Mouse (Mus musculus): ENCODE results near the gene H2-T24. TPM values are rescaled to one million over a fixed set of nuclear protein-coding genes. Genes with fewer than 3 reads are reported as not detected.

Gene H2-T24
- polyA plus RNA-seq, 1 experiment from 2014 or later = 3.9 TPM

DNA sequence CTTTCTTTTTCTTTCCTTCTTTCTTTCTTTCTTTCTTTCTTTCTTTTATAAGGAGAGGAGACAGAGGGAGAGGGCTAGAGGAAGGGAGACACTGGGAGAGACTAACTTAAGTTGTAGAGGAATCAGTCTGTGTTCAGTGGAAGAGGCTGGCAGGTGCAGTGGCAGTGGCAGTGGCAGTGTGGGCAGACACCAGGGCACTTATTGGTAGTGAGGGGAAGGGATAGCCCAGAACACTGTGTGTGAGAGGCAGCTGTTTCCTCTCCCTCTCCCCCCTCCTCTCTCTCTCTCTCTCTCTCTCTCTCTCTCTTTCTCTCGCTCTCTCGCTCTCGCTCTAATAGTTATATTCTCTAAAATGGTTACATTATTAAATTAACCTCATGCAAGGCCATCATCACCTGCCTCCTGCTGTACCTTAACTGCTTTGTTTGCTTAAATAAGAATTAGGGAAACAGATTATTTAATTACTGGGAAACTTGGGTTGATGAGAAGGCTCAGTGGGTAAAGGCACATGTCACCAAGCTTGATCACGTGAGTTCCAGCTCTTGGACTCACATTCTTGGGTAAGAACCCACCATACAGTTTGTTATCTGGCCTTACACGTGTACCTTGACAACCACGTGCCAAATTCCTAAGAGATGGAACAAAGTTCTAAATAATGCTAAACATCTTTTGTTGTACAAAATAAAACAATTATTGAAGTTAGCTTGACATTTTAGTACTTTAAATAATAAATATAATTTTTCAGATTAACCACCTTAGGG is 21.6 kb downstream of the H2-T24 start:
- Histone ChIP-seq H3K27ac (no peak overlapping the region), H3K9me3 (no peaks in the 10 kb centered on the region), H3K4me3 (no peak overlapping the region), H3K9ac (no peak overlapping the region), H3K4me1 (peaks cover 19% of the 10 kb centered on the region), H3K36me3 (no peaks in the 10 kb centered on the region), H3K27me3 (no peaks in the 10 kb centered on the region), H3K4me2 (no peak overlapping the region)
- ATAC-seq (ENCODE audit: insufficient number of reproducible peaks, insufficient read depth, low FRiP score, low TSS enrichment, low read depth) = no peak
- WGBS = 86% methylated on average over 6 of the region's 6 CpGs

DNA sequence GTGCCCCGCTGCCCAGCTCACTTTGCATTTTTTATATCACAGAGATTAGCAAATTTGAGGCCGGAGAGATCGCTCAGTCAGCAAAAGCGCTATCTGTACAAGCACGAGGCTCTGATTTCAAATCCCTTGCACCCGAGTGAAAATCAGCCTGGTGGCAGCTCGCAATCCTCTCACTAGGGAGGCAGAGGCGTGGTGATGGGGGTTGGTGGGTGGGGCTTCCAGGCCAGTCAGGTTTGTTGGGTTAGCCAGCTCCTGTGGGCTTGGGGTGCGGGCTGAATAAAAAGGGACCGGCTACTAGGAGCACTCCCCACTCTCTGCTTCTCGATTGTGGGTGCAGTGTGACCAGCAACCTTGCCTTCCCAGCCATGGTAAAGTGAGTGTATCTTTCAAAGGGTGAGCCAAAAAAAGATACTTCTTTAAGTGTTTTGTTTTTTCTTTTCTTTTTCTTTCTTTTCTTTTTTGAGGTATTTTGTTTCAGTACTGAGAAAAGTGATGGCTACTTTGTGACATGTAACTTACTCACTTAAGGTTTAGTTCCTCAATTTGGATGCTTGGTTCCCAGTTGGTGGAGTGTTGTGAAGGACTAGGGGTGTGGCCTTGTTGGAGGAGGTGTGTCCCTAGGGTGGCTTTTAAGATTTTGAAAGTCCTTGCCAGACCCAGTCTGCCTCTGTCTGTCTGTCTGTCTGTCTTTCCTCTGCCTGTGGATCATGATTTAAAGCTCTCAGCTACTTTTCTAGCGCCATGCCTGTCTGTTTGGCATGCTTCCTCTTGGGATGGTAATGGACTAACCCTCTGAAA is 22.4 kb downstream of the H2-T24 start:
- Histone ChIP-seq H3K27me3 (no peaks in the 10 kb centered on the region), H3K4me2 (no peak overlapping the region), H3K4me1 (peaks cover 19% of the 10 kb centered on the region), H3K9me3 (no peaks in the 10 kb centered on the region), H3K27ac (no peak overlapping the region), H3K4me3 (no peak overlapping the region), H3K9ac (peak overlapping the region; percentile 40), H3K36me3 (no peaks in the 10 kb centered on the region)
- 56% methylated on average over 12 of the region's 12 CpGs for WGBS
- ATAC-seq (ENCODE audit: insufficient number of reproducible peaks, insufficient read depth, low FRiP score, low TSS enrichment, low read depth) = no peak

DNA sequence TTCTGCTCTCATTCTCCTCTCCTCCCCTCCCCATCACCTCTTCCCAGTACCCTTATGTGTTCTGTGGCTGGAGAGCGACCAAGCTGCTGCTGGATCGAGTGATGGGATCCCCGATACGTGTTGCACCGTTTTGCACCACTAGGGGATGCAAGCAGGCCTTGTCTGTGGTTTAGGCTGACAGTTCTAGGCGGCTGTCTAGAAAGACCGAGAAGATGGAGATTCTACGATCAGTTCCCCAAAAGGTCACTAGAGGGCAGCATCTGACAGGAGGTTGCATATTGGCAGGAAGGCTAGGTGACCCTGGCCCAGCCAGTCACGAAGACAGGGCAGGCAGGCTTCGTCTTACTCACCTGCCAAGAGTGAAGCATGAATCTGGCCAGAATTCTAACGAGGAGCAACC is 23.4 kb downstream of the H2-T24 start:
- Histone ChIP-seq H3K27me3 (no peaks in the 10 kb centered on the region), H3K4me2 (no peak overlapping the region), H3K9ac (no peak overlapping the region), H3K4me1 (peaks cover 19% of the 10 kb centered on the region), H3K4me3 (no peak overlapping the region), H3K9me3 (no peaks in the 10 kb centered on the region), H3K27ac (no peak overlapping the region), H3K36me3 (no peaks in the 10 kb centered on the region)
- WGBS = 1% methylated on average over 11 of the region's 11 CpGs
- peak; percentile 49; the same call in 1 of the 2 replicates for ATAC-seq (ENCODE audit: insufficient number of reproducible peaks, insufficient read depth, low FRiP score, low TSS enrichment, low read depth)

DNA sequence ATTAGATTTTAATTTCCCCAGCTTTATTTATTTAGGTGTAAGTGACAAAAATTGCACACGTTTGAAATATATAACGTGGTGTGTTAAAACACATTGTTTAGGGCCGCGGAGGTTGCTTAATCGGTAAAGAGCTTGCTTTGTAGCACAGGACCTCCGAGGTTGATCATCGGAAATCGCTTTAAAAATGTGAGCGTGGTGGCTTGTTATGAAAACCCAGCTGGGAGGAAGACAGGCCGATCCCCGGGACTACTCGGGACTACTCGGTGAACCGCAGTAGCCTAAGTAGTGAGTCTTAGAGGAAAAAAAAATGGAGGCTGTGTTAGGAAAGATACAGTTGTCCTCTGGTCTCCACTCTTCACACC is 25.5 kb downstream of the H2-T24 start:
- Histone ChIP-seq H3K36me3 (peaks cover under 1% of the 10 kb centered on the region), H3K27ac (0 out of 2 replicates have a peak overlapping the region, but pooled peaks have one; percentile 35), H3K4me2 (peak overlapping the region; percentile 79), H3K4me3 (peak overlapping the region; percentile 62), H3K9ac (peak overlapping the region; percentile 73), H3K4me1 (peaks cover 19% of the 10 kb centered on the region), H3K27me3 (no peaks in the 10 kb centered on the region), H3K9me3 (no peaks in the 10 kb centered on the region)
- ATAC-seq (ENCODE audit: insufficient number of reproducible peaks, insufficient read depth, low FRiP score, low TSS enrichment, low read depth) = no peak
- 3% methylated on average over 14 of the region's 14 CpGs for WGBS

DNA sequence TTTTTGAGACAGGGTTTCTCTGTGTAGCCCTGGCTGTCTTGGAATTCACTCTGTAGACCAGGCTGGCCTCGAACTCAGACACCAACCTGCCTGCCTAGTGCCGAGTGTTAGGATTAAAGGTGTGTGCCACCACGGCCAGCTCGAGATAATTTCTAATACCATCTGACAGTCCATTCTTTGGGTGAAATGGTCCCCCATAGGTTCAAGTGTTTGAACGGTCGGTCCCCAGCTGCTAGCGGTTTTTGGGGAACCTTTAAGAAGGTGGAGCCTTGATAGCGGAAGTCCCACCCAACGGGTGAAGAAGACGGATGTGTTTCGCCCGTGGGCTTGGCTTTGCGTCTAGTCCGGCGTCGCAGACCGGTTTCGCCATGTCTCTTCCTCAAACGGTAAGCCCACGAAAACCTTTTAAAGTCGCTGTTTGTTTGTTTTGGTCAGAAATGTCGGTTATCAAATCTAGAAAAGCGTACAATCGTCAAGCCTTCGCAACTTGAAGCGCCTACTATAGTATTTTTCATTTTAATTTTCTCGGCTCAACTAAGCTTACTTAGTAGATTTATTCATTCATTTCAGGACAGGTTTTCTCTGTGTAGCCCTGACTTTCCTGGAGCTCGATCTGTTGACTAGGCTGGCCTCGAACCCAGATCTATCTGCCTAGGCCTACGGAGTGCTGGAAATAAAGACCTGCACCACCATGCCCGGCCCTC is 26.0 kb downstream of the H2-T24 start:
- H3K4me2 ChIP-seq = peak overlapping the region; percentile 79
- peaks cover 6% of the 10 kb centered on the region for H3K36me3 ChIP-seq
- no peaks in the 10 kb centered on the region for H3K27me3 ChIP-seq
- no peaks in the 10 kb centered on the region for H3K9me3 ChIP-seq
- peaks cover 19% of the 10 kb centered on the region for H3K4me1 ChIP-seq
- peak; percentile 44; the same call in 1 of the 2 replicates for ATAC-seq (ENCODE audit: insufficient number of reproducible peaks, insufficient read depth, low FRiP score, low TSS enrichment, low read depth)
- WGBS = 3% methylated on average over 31 of the region's 31 CpGs
- peak overlapping the region; percentile 62 for H3K4me3 ChIP-seq
- 0 out of 2 replicates have a peak overlapping the region, but pooled peaks have one; percentile 35 for H3K27ac ChIP-seq
- peak overlapping the region; percentile 73 for H3K9ac ChIP-seq

DNA sequence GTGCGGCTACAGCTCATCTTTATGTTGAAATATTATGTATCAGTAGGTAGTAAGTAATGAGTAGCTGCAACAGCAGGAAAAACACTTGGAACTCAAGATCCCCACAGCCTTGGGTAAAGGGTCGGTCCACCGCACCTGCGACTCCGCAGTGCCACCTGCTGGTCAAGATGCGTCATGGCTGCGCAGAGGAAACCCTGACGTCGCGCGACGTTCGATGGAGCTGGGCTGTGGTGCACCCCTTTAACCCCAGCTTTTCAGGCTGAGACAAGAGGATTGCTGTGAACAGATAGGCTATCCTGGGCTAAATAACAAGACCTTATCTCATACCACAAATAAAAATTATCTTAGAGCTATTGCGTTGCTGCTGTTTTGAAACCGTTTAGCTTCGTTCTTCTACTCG is 26.7 kb downstream of the H2-T24 start:
- no peak overlapping the region for H3K27ac ChIP-seq
- peak overlapping the region; percentile 79 for H3K4me2 ChIP-seq
- WGBS = 9% methylated on average over 17 of the region's 17 CpGs
- H3K27me3 ChIP-seq = no peaks in the 10 kb centered on the region
- H3K4me3 ChIP-seq = peak overlapping the region; percentile 62; the same call in 1 of the 2 replicates
- peaks cover 19% of the 10 kb centered on the region for H3K4me1 ChIP-seq
- H3K9ac ChIP-seq = no peak overlapping the region
- H3K36me3 ChIP-seq = peaks cover 13% of the 10 kb centered on the region
- ATAC-seq (ENCODE audit: insufficient number of reproducible peaks, insufficient read depth, low FRiP score, low TSS enrichment, low read depth) = peak; percentile 73
- no peaks in the 10 kb centered on the region for H3K9me3 ChIP-seq

DNA sequence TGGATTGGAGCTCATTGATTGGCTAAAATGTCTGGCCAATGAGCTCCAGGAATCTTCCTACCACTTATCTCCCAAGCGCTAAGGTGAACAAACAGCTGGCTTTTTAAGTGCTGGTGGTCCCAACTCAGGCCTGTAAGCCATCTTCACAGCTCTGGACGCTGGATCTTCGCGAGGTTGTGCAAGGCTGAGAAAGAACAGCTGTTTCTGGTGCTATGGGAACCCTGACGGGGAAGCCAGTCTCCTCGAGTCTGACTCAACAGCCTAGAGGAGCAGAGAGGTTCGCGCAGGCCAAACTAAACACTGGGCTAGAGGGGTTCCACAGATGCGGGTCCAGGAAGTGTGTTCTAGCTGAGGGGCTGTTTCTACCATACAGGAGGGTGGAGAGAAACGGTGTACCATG is 28.6 kb downstream of the H2-T24 start:
- H3K4me1 ChIP-seq = peaks cover 12% of the 10 kb centered on the region
- peaks cover 32% of the 10 kb centered on the region for H3K36me3 ChIP-seq
- H3K4me3 ChIP-seq = no peak overlapping the region
- no peak overlapping the region for H3K27ac ChIP-seq
- ATAC-seq (ENCODE audit: insufficient number of reproducible peaks, insufficient read depth, low FRiP score, low TSS enrichment, low read depth) = no peak
- H3K27me3 ChIP-seq = no peaks in the 10 kb centered on the region
- no peaks in the 10 kb centered on the region for H3K9me3 ChIP-seq
- no peak overlapping the region for H3K4me2 ChIP-seq
- 45% methylated on average over 10 of the region's 10 CpGs for WGBS
- no peak overlapping the region for H3K9ac ChIP-seq

DNA sequence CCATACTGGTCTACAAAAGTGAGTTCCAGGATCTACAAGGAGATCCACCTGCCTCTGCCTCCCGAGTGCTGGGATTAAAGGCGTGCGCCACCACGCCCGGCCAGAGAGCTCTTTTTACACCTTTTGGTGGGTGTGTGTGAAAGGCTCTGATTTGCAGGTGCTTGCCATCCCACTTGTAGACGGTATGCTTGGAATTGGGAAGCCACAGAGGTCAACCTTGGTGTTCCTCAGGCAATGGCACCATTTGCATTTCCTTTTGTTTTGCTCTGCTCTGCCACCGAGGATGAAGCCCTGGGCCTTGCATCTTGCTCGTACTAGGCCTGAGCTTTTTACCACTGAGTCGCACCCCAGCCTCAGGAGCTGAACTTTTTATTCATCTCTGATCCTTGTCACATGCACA is 38.6 kb downstream of the H2-T24 start:
- H3K27ac ChIP-seq = no peak overlapping the region
- H3K4me2 ChIP-seq = no peak overlapping the region

DNA sequence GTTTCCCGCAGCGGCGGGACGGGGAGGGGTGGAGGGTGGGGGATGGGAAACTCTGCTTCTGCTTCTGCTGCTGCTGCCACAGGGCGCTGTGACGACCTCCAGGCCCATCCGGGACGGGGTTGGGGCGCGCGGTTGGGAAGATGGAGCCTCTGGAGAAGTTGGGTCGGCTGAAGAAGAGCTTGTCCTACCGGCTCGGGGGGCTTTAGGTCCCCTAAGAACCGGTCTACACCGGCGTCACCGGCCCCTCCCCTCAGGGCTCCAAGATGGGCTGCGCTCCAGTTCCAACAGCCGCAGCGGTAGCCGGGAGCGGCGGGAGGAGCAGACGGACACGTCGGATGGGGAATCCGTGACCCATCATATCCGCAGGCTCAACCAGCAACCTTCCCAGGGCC is 40.0 kb downstream of the H2-T24 start:
- peak; percentile 15; the same call in 1 of the 2 replicates for ATAC-seq (ENCODE audit: insufficient number of reproducible peaks, insufficient read depth, low FRiP score, low TSS enrichment, low read depth)
- 1% methylated on average over 26 of the region's 29 CpGs for WGBS
- Histone ChIP-seq H3K36me3 (peaks cover 42% of the 10 kb centered on the region), H3K9me3 (no peaks in the 10 kb centered on the region), H3K9ac (peak overlapping the region; percentile 91), H3K27me3 (no peaks in the 10 kb centered on the region), H3K4me3 (peak overlapping the region; percentile 97), H3K27ac (peak overlapping the region; percentile 97), H3K4me1 (peaks cover 20% of the 10 kb centered on the region), H3K4me2 (peak overlapping the region; percentile 83)

More for the DNA sequence above, 38.6 kb downstream of the H2-T24 start:
- Histone ChIP-seq H3K4me1 (peaks cover 20% of the 10 kb centered on the region), H3K9me3 (no peaks in the 10 kb centered on the region), H3K4me3 (peak overlapping the region; percentile 97; the same call in 1 of the 2 replicates), H3K36me3 (peaks cover 51% of the 10 kb centered on the region), H3K27me3 (no peaks in the 10 kb centered on the region), H3K9ac (peak overlapping the region; percentile 91)
- ATAC-seq (ENCODE audit: insufficient number of reproducible peaks, insufficient read depth, low FRiP score, low TSS enrichment, low read depth) = no peak
- WGBS = 93% methylated on average over 9 of the region's 9 CpGs

DNA sequence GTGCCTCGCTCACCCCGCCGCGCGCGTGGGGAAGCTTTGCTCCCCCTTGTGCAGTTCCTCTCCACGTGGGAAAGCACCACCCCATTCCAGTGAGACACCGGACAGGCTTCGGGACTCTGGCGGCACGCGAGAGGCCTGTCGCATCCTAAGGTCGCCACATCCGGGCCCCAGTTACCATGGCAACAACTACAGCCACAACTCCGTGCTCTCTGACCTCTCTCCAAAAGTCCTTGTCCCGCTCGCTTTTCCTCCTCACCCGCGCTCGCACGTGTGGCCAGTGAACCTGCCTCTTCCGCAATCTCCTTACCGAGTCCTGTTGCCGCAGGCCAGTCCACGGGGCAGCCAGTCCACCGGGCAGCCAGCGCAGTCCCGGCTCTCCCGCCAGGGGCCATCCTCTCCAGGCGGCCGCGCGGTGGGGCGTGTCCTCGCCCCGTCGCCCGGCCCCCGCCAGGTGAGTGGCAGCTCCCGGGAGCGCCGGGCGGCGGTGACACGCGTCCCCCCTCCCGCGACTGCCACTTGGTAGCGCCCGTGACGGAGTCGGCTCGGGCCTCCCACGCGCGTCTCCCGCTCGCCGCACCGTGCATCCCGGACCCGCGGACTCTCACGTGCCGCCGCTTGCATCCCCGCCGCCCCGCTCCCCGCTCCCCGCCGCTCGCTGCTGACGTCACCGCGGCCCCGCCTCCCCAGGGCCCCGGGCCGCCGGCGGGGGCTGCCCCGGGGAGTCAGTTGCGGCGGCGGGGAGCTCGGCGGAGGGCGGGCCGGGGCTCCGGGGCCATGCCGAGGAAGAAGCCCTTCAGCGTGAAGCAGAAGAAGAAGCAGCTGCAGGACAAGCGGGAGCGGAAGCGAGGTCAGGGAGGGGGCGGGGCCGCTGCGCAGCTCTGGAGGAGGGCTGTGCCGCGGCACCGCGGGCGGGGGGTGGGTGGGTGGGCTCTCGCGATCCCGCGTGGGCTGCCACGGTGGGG is 40.7 kb downstream of the H2-T24 start, which contains the start of the genes Gnl1 and Prr3:
Gene Gnl1 (plus strand): TSS at position 451 of the 962 bp plus-strand sequence.
Gene Prr3 (minus strand): TSS at position 836 of the 962 bp plus-strand sequence.
- under 1% methylated on average over 86 of the region's 109 CpGs for WGBS
- Histone ChIP-seq H3K9me3 (no peaks in the 10 kb centered on the region), H3K4me2 (peak within 1 kb of the TSS; percentile 83), H3K27ac (peak within 1 kb of the TSS; percentile 97), H3K4me3 (peak within 1 kb of the TSS; percentile 97), H3K27me3 (no peaks in the 10 kb centered on the region), H3K4me1 (peaks cover 20% of the 10 kb centered on the region), H3K36me3 (peaks cover 42% of the 10 kb centered on the region), H3K9ac (peak within 1 kb of the TSS; percentile 91)
- ATAC-seq (ENCODE audit: insufficient number of reproducible peaks, insufficient read depth, low FRiP score, low TSS enrichment, low read depth) = peak; percentile 79
